Mouse (Mus musculus): Measurements from ENCODE around the gene Prex1. TPM values are rescaled to one million over a fixed set of nuclear protein-coding genes. Genes with fewer than 3 reads are reported as not detected.

The Prex1 gene
- total and polyA plus RNA-seq, 2 experiments from 2014 or later, result 4.0 to 6.2 TPM

DNA sequence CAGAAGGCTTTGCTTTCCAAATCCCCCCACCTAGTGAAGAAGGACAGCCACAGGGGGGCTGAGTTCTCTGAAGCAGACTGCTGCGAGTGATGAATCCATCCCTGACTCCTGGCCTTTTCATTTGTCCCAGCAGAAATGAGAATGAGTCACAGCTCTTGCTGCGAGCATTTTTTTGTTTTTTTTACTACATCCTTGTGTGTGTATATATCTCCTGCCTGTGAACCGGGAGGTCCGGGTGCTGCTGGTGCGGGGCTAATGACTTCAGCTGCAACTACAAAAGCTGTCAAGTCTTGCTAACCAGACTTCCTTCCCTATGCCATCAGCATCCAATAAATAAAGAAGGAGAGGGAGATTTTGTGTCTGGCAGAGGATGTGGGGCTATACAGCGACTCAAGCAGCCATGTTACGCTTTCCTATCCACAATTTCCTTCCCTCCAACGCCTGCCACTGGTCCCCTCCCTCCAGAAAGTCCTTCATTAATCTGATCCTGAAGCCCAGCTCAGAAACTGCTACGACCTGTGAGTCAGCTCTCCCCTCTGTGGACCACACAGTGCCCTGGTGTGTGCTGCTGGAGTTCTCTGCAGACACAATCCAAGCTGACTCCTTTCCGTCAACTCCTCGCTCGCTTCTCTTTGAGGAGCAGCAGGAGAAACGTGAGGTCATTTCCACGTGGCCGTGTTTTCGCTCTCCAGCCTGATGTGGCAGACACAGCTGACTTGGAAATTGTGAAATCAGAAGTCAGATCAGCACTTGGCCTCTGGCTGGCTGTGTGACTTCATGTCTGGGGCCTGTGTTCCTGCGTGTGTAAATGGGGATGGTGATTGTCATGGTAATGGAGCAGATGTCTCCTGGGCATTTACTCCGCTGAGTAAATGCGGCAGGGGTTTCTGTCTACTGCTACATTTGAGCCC lies 16.3 kb upstream of the Prex1 start:
- Histone ChIP-seq H3K4me1 (ENCODE audit: control insufficient read depth, insufficient read depth) (no peaks in the 10 kb centered on the region), H3K27me3 (ENCODE audit: control insufficient read depth, insufficient read depth, low read length) (no peaks in the 10 kb centered on the region), H3K9me3 (replicated peaks; ENCODE audit: control insufficient read depth, low read length) (no peaks in the 10 kb centered on the region), H3K36me3 (replicated peaks; ENCODE audit: control insufficient read depth, insufficient read depth, low read length) (no peaks in the 10 kb centered on the region), H3K9ac (replicated peaks; ENCODE audit: low read depth, low read length) (no peak overlapping the region), H3K4me2 (ENCODE audit: low read depth, low read length) (peak overlapping the region; percentile 27; the same call in 1 of the 2 replicates), H3K4me3 (ENCODE audit: low read depth, low read length) (no peak overlapping the region), H3K27ac (ENCODE audit: low read depth) (peak overlapping the region; percentile 45)
- DNase-seq (ENCODE audit: low spot score) (peak; percentile 28), ATAC-seq (ENCODE audit: insufficient read depth, low read depth) (peak; percentile 58)
- TF ChIP-seq EP300 (IDR thresholded peaks at IDR 0.05; ENCODE audit: low read depth), result no peak
- WGBS, result 34% methylated on average over 19 of the region's 19 CpGs

DNA sequence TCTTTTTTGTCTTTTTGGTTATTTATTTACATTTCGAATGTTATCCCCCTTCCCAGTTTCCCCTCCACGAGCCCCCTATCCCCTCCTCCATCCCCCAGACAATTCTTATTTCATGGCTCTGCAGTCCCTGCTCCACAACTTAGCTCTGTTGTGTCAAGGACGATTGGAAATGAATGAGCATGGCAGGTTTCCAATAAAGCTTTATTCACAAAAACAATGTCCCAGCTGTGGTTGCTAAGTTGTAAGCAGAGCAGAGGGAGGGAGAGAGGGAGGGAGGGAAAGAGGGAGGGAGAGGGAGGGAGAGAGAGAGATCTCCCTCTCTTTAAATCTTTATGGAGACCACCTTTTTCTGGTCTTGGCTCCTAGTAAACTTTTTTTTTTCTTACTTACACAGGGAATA lies 15.4 kb upstream of the Prex1 start:
- Histone ChIP-seq H3K4me1 (ENCODE audit: control insufficient read depth, insufficient read depth) (no peaks in the 10 kb centered on the region), H3K9ac (replicated peaks; ENCODE audit: low read depth, low read length) (no peak overlapping the region), H3K27ac (ENCODE audit: low read depth) (no peak overlapping the region), H3K36me3 (replicated peaks; ENCODE audit: control insufficient read depth, insufficient read depth, low read length) (no peaks in the 10 kb centered on the region), H3K4me3 (ENCODE audit: low read depth, low read length) (no peak overlapping the region), H3K27me3 (ENCODE audit: control insufficient read depth, insufficient read depth, low read length) (no peaks in the 10 kb centered on the region), H3K9me3 (replicated peaks; ENCODE audit: control insufficient read depth, low read length) (no peaks in the 10 kb centered on the region), H3K4me2 (ENCODE audit: low read depth, low read length) (no peak overlapping the region)
- no peak for ATAC-seq (ENCODE audit: insufficient read depth, low read depth)
- TF ChIP-seq CTCF (IDR thresholded peaks at IDR 0.05; ENCODE audit: low read depth) (no peak), EP300 (IDR thresholded peaks at IDR 0.05; ENCODE audit: low read depth) (no peak)
- no peak for DNase-seq (ENCODE audit: low spot score)
- 59% methylated on average over 3 of the region's 3 CpGs for WGBS

DNA sequence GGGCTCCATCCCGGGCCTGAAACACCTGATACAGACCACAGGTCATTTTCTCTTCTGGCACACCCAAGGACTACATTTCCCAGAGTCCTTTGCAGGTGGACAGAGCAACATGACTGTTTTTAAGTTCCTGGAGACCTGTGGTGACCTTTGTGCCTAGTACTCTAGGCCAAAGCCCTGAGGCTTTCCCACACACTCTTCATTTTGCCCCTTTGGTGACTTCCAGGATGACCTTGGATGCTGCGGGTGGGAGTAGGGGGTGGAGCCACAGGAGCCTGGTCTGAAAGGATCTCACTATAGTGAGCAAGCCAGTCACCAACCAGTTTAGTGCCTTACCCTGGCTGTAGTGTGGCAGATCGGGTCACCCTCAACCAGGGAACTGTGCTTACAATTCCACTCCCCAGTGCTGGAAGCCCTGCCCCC lies 14.6 kb upstream of the Prex1 start:
- H3K9me3 ChIP-seq (replicated peaks; ENCODE audit: control insufficient read depth, low read length), result no peaks in the 10 kb centered on the region
- H3K4me2 ChIP-seq (ENCODE audit: low read depth, low read length), result no peak overlapping the region
- H3K27me3 ChIP-seq (ENCODE audit: control insufficient read depth, insufficient read depth, low read length), result no peaks in the 10 kb centered on the region
- DNase-seq (ENCODE audit: low spot score) (no peak), ATAC-seq (ENCODE audit: insufficient read depth, low read depth) (no peak)
- H3K36me3 ChIP-seq (replicated peaks; ENCODE audit: control insufficient read depth, insufficient read depth, low read length), result no peaks in the 10 kb centered on the region
- no peak overlapping the region for H3K9ac ChIP-seq (replicated peaks; ENCODE audit: low read depth, low read length)
- H3K4me1 ChIP-seq (ENCODE audit: control insufficient read depth, insufficient read depth), result no peaks in the 10 kb centered on the region
- TF ChIP-seq EP300 (IDR thresholded peaks at IDR 0.05; ENCODE audit: low read depth) (no peak), CTCF (IDR thresholded peaks at IDR 0.05; ENCODE audit: low read depth) (no peak)
- 48% methylated on average over 3 of the region's 3 CpGs for WGBS
- no peak overlapping the region for H3K4me3 ChIP-seq (ENCODE audit: low read depth, low read length)
- H3K27ac ChIP-seq (ENCODE audit: low read depth), result no peak overlapping the region

DNA sequence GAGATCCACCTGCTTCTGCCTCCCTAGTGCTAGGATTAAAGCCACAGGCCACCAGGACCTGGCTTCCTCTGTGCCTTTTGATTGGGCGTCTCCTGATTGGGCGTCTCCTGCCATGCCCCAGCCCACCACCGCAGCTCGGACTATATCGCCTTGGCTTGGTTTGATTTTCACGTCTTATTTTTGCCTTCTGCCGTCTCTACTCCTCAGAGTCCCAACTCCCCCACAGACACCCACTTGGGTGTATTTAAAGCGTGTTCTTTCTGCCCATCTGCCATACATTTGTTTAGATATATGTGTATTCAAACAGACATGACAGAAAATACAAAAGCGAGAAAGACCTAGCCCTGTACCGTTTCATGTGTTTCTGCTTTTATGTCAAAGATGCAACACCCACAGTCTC lies 14.2 kb upstream of the Prex1 start:
- DNase-seq (ENCODE audit: low spot score), result no peak
- ATAC-seq (ENCODE audit: insufficient read depth, low read depth), result no peak
- Histone ChIP-seq H3K36me3 (replicated peaks; ENCODE audit: control insufficient read depth, insufficient read depth, low read length) (no peaks in the 10 kb centered on the region), H3K4me1 (ENCODE audit: control insufficient read depth, insufficient read depth) (no peaks in the 10 kb centered on the region), H3K27ac (ENCODE audit: low read depth) (no peak overlapping the region), H3K9ac (replicated peaks; ENCODE audit: low read depth, low read length) (no peak overlapping the region), H3K9me3 (replicated peaks; ENCODE audit: control insufficient read depth, low read length) (no peaks in the 10 kb centered on the region), H3K4me2 (ENCODE audit: low read depth, low read length) (no peak overlapping the region), H3K27me3 (ENCODE audit: control insufficient read depth, insufficient read depth, low read length) (no peaks in the 10 kb centered on the region), H3K4me3 (ENCODE audit: low read depth, low read length) (no peak overlapping the region)
- WGBS, result 75% methylated on average over 10 of the region's 10 CpGs
- TF ChIP-seq CTCF (IDR thresholded peaks at IDR 0.05; ENCODE audit: low read depth) (no peak), EP300 (IDR thresholded peaks at IDR 0.05; ENCODE audit: low read depth) (no peak)

DNA sequence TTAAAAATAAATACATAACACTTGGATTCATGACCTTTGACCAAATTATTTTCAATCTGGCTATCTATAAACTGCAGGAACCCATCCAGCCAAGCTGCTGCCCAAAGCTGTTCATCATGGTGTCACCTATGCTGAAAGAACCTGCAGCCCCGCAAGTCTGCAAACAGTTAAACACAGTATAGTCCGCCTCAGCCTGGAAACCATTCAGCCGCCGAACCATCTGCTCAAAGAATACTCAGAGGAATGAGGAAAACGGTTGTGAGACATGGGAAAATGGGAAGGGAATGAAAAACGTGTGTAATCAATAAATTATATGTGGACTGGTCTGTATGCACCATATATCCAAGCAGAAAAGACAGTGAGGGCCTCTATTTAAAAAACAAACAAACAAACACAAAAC lies 13.3 kb upstream of the Prex1 start:
- ATAC-seq (ENCODE audit: insufficient read depth, low read depth), result no peak
- 61% methylated on average over 6 of the region's 6 CpGs for WGBS
- H3K36me3 ChIP-seq (replicated peaks; ENCODE audit: control insufficient read depth, insufficient read depth, low read length), result no peaks in the 10 kb centered on the region

More for the DNA sequence above, 13.3 kb upstream of the Prex1 start:
- no peaks in the 10 kb centered on the region for H3K4me1 ChIP-seq (ENCODE audit: control insufficient read depth, insufficient read depth)
- no peak overlapping the region for H3K9ac ChIP-seq (replicated peaks; ENCODE audit: low read depth, low read length)
- DNase-seq (ENCODE audit: low spot score), result no peak
- H3K9me3 ChIP-seq (replicated peaks; ENCODE audit: control insufficient read depth, low read length), result no peaks in the 10 kb centered on the region
- H3K27me3 ChIP-seq (ENCODE audit: control insufficient read depth, insufficient read depth, low read length), result no peaks in the 10 kb centered on the region
- H3K4me2 ChIP-seq (ENCODE audit: low read depth, low read length), result no peak overlapping the region
- TF ChIP-seq CTCF (IDR thresholded peaks at IDR 0.05; ENCODE audit: low read depth) (no peak), EP300 (IDR thresholded peaks at IDR 0.05; ENCODE audit: low read depth) (no peak)
- no peak overlapping the region for H3K27ac ChIP-seq (ENCODE audit: low read depth)
- no peak overlapping the region for H3K4me3 ChIP-seq (ENCODE audit: low read depth, low read length)
